Mouse (Mus musculus): ENCODE data around the gene Rgs3. TPM values are rescaled to one million over a fixed set of nuclear protein-coding genes. Genes with fewer than 3 reads are reported as not detected.

The Rgs3 gene
- polyA plus RNA-seq, 1 experiment from 2014 or later, result 29.4 TPM

DNA sequence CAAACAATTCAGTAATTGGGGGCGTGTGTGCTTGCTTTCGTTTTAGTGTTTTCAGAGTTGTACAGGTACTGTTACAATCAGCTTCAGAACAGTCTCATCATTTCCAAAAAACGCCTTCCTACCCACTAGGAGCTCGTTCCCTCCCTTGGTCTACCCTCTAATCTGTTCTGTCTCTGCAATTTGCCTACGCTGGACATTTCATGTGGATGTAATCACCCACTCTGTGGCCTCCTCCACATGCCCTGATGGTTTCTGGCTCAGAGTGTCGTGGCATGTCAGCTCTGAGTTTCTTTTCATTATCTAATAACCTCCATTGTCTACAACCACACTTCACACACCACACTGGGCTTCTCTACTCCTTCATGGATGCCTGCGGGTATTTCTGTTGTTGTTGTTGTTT lies 151.5 kb downstream of the Rgs3 start:
- no peak overlapping the region for H3K4me3 ChIP-seq
- no peak for DNase-seq (ENCODE audit: low spot score)
- no peaks in the 10 kb centered on the region for H3K36me3 ChIP-seq
- 88% methylated on average over 7 of the region's 7 CpGs for WGBS
- H3K4me1 ChIP-seq, result 0 out of 2 replicates have a peak, but pooled peaks cover 4% of the 10 kb centered on the region
- H3K9me3 ChIP-seq (replicated peaks), result no peaks in the 10 kb centered on the region
- H3K27me3 ChIP-seq (ENCODE audit: low read depth, poor library complexity, severe bottlenecking), result no peaks in the 10 kb centered on the region
- no peak overlapping the region for H3K27ac ChIP-seq (replicated peaks)

- H3K4me3 ChIP-seq, result no peak overlapping the region
- no peaks in the 10 kb centered on the region for H3K9me3 ChIP-seq (replicated peaks)
- WGBS, result 88% methylated on average over 4 of the region's 4 CpGs
- no peaks in the 10 kb centered on the region for H3K27me3 ChIP-seq (ENCODE audit: low read depth, poor library complexity, severe bottlenecking)
- DNase-seq (ENCODE audit: low spot score), result no peak
- no peak overlapping the region for H3K27ac ChIP-seq (replicated peaks)
- H3K36me3 ChIP-seq, result no peaks in the 10 kb centered on the region
- H3K4me1 ChIP-seq, result 0 out of 2 replicates have a peak, but pooled peaks cover 3% of the 10 kb centered on the region
Measured at GRCm38 (mm10) chr4:62711582-62711981, 151.9 kb downstream of the Rgs3 start.

GRCm38 (mm10) chr4:62720861-62721260 lies 161.2 kb downstream of the Rgs3 start:
- H3K9me3 ChIP-seq (replicated peaks), result peaks cover 5% of the 10 kb centered on the region; the same call in 1 of the 2 replicates
- no peak for DNase-seq (ENCODE audit: low spot score)

GRCm38 (mm10) chr4:62722021-62722426 lies 162.4 kb downstream of the Rgs3 start:
- WGBS, result 29% methylated on average over 3 of the region's 3 CpGs
- no peak for DNase-seq (ENCODE audit: low spot score)
- Histone ChIP-seq H3K9me3 (replicated peaks) (peaks cover 5% of the 10 kb centered on the region; the same call in 1 of the 2 replicates), H3K4me3 (no peak overlapping the region), H3K27ac (replicated peaks) (peak overlapping the region; percentile 72), H3K27me3 (ENCODE audit: low read depth, poor library complexity, severe bottlenecking) (no peaks in the 10 kb centered on the region), H3K4me1 (peaks cover 11% of the 10 kb centered on the region), H3K36me3 (no peaks in the 10 kb centered on the region)

More at GRCm38 (mm10) chr4:62720861-62721260, 161.2 kb downstream of the Rgs3 start:
- H3K36me3 ChIP-seq, result no peaks in the 10 kb centered on the region
- peaks cover 11% of the 10 kb centered on the region for H3K4me1 ChIP-seq
- H3K27ac ChIP-seq (replicated peaks), result no peak overlapping the region
- no peak overlapping the region for H3K4me3 ChIP-seq
- no peaks in the 10 kb centered on the region for H3K27me3 ChIP-seq (ENCODE audit: low read depth, poor library complexity, severe bottlenecking)

DNA sequence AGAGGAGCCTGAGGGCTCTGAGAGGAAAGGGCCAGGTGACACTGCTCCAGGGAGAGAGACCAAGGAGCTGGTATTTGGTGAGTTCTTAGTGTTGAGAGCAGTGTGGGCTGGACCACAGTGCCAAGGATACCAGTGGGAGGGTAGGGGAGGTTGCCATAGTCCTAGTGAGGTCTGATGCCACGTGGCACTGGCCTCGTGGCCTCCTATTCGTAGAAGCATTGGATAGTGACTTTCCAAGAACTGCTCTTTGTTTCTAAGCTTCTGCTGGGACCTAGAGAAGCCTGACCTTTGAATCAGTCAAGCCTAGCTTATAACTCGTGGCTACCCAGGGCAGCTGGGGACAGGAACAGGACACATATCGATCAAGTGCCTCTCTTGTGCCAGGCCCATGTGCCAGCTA lies 164.1 kb downstream of the Rgs3 start:
- no peak for DNase-seq (ENCODE audit: low spot score)
- Histone ChIP-seq H3K9me3 (replicated peaks) (peaks cover 5% of the 10 kb centered on the region; the same call in 1 of the 2 replicates), H3K36me3 (no peaks in the 10 kb centered on the region), H3K27ac (replicated peaks) (no peak overlapping the region), H3K27me3 (ENCODE audit: low read depth, poor library complexity, severe bottlenecking) (no peaks in the 10 kb centered on the region), H3K4me3 (no peak overlapping the region), H3K4me1 (peaks cover 11% of the 10 kb centered on the region)
- 88% methylated on average over 5 of the region's 5 CpGs for WGBS

- Histone ChIP-seq H3K9me3 (replicated peaks) (no peaks in the 10 kb centered on the region; the same call in 1 of the 2 replicates), H3K36me3 (no peaks in the 10 kb centered on the region), H3K27ac (replicated peaks) (no peak overlapping the region), H3K4me3 (no peak overlapping the region), H3K4me1 (peaks cover 11% of the 10 kb centered on the region), H3K27me3 (ENCODE audit: low read depth, poor library complexity, severe bottlenecking) (no peaks in the 10 kb centered on the region)
- WGBS, result 92% methylated on average over 5 of the region's 5 CpGs
- no peak for DNase-seq (ENCODE audit: low spot score)
Measured at GRCm38 (mm10) chr4:62726282-62726937, 166.8 kb downstream of the Rgs3 start.

DNA sequence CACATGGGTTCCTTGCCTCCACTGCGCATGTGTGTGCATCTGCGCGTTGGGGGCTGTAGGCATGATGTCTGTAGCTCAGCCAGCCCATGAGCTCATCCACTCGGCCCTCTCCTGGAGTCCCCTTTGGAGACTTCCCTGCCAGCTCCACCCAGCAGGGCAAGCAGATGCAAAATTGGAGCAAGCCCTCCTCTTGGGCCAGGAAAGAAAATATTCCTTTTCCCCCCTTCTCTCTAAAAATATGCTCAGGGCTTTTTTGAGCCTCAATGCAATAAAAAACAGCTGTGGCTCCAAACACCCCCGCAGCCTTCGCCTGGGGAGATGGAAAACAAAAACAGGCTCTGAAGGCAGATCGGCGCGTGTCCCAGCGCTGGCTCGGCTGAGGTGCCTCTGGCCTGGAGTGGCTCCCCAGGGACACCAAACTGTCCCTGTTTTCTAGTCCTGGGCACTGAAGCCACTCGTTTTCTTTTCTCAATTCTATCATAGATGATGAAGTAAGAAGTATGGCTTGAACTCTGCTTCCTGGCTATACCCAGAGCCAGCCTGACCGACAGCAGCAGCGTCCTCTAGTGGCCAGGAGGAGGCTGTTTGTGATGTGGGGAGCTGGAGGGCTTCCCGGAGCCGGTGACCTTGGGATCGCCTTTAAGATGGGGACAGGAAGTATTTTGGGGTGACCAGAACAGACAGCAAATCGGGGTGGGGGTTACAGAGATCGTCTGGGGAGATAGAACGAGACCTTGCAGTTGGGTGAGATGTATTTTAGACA lies 168.1 kb downstream of the Rgs3 start:
- DNase-seq (ENCODE audit: low spot score), result no peak
- 0 out of 2 replicates have a peak, but pooled peaks cover under 1% of the 10 kb centered on the region for H3K4me1 ChIP-seq
- 73% methylated on average over 20 of the region's 20 CpGs for WGBS
- H3K36me3 ChIP-seq, result no peaks in the 10 kb centered on the region
- H3K4me3 ChIP-seq, result no peak overlapping the region
- H3K9me3 ChIP-seq (replicated peaks), result no peaks in the 10 kb centered on the region; the same call in 1 of the 2 replicates
- no peaks in the 10 kb centered on the region for H3K27me3 ChIP-seq (ENCODE audit: low read depth, poor library complexity, severe bottlenecking)
- no peak overlapping the region for H3K27ac ChIP-seq (replicated peaks)

DNA sequence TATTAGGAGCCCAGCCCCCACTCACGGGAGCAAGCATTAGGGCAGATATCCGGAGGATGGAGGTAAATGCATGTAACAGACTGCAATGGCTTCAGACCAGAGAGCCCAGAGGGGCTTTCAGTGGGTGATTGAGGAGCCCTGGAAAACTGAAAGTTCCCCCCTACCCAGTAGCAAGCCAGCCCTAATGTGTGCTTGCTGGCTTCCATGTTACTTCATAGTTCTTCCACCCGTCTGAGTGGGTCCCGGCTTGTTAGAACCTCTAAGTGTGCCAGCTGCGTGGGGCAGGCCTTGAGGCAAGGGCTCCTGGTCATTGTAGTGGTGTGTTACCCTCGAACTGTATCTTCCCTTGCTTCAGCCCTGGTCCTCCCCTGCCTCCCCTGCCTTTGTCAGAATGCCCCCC lies 168.8 kb downstream of the Rgs3 start:
- H3K36me3 ChIP-seq, result no peaks in the 10 kb centered on the region
- H3K27ac ChIP-seq (replicated peaks), result no peak overlapping the region
- no peak for DNase-seq (ENCODE audit: low spot score)
- WGBS, result 82% methylated on average over 6 of the region's 6 CpGs
- H3K27me3 ChIP-seq (ENCODE audit: low read depth, poor library complexity, severe bottlenecking), result no peaks in the 10 kb centered on the region
- no peaks in the 10 kb centered on the region; the same call in 1 of the 2 replicates for H3K9me3 ChIP-seq (replicated peaks)
- no peak overlapping the region for H3K4me3 ChIP-seq
- 0 out of 2 replicates have a peak, but pooled peaks cover 6% of the 10 kb centered on the region for H3K4me1 ChIP-seq

DNA sequence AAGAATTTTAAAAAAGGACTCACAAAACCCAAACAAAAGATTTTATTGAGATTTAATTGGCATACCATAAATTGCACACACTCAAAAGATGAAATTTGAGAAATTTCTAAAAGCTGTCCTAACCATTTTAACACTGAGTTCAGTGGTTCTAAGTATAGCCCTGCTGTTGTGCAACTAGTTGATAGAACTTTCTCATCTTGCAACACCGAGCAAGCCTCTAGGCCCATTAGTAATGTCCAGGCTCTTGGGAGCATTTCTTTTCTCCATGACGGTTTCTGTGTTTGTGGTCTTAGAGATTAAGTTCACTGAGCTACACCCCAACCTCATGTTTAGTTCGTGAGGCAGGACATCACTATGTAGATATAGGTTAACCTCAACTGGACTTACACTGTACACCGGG lies 169.5 kb downstream of the Rgs3 start:
- WGBS, result 86% methylated on average over 4 of the region's 4 CpGs
- H3K4me1 ChIP-seq, result 0 out of 2 replicates have a peak, but pooled peaks cover 6% of the 10 kb centered on the region

DNA sequence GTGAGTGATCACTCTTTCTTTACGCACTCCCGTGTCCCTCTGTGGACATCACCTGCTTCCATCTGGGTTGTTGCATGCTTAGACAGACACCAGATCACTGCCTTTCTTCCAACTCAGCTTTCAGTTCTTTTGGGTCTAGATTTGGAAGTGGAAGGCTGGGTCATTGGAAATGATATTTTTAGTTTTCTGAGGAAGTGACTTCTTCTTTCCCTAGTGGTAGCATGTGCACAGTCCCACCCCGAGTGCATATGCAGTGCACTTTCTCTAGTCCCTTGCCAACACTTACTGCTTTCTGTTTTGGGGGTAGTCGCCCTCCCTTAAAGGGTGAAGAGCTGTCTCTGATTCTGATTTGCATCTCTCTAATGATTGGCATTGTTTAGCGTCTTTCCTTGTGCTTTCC lies 170.3 kb downstream of the Rgs3 start:
- 85% methylated on average over 5 of the region's 5 CpGs for WGBS

More for the DNA sequence above, 169.5 kb downstream of the Rgs3 start:
- Histone ChIP-seq H3K9me3 (replicated peaks) (no peaks in the 10 kb centered on the region; the same call in 1 of the 2 replicates), H3K36me3 (no peaks in the 10 kb centered on the region), H3K27me3 (ENCODE audit: low read depth, poor library complexity, severe bottlenecking) (no peaks in the 10 kb centered on the region), H3K4me3 (no peak overlapping the region), H3K27ac (replicated peaks) (no peak overlapping the region)
- no peak for DNase-seq (ENCODE audit: low spot score)

DNA sequence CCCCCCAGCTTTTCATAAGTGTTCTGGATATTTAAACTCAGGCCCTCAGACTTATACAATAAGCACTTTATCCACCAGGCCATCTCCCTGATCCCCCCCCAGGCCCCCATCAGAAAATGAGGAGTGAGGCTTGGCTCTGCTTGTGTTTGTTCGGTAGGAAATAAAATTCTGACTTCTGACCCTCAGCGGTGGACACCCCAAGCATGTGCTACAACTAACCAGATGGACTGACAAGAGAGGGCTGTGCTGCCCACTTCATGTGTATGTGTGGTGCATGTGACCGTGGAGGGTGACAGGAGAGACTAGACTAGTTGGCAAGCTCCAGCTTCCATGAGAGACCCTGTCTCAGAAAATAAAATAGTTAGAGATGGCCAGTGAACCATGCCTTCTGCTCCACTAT lies 171.2 kb downstream of the Rgs3 start:
- Histone ChIP-seq H3K4me1 (peaks cover 14% of the 10 kb centered on the region), H3K9me3 (replicated peaks) (no peaks in the 10 kb centered on the region), H3K36me3 (no peaks in the 10 kb centered on the region), H3K4me3 (no peak overlapping the region), H3K27ac (replicated peaks) (no peak overlapping the region), H3K27me3 (ENCODE audit: low read depth, poor library complexity, severe bottlenecking) (no peaks in the 10 kb centered on the region)
- 89% methylated on average over 3 of the region's 3 CpGs for WGBS
- DNase-seq (ENCODE audit: low spot score), result no peak

More for the DNA sequence above, 170.3 kb downstream of the Rgs3 start:
- no peak overlapping the region for H3K27ac ChIP-seq (replicated peaks)
- H3K9me3 ChIP-seq (replicated peaks), result no peaks in the 10 kb centered on the region; the same call in 1 of the 2 replicates
- no peaks in the 10 kb centered on the region for H3K36me3 ChIP-seq
- H3K27me3 ChIP-seq (ENCODE audit: low read depth, poor library complexity, severe bottlenecking), result no peaks in the 10 kb centered on the region
- no peak overlapping the region for H3K4me3 ChIP-seq
- H3K4me1 ChIP-seq, result 0 out of 2 replicates have a peak, but pooled peaks cover 6% of the 10 kb centered on the region
- DNase-seq (ENCODE audit: low spot score), result no peak

- H3K4me3 ChIP-seq, result no peak overlapping the region
- no peak for DNase-seq (ENCODE audit: low spot score)
- 90% methylated on average over 6 of the region's 6 CpGs for WGBS
- H3K36me3 ChIP-seq, result no peaks in the 10 kb centered on the region
- peaks cover 21% of the 10 kb centered on the region for H3K4me1 ChIP-seq
- H3K27ac ChIP-seq (replicated peaks), result no peak overlapping the region; the same call in 1 of the 2 replicates
- no peaks in the 10 kb centered on the region for H3K27me3 ChIP-seq (ENCODE audit: low read depth, poor library complexity, severe bottlenecking)
- no peaks in the 10 kb centered on the region for H3K9me3 ChIP-seq (replicated peaks)
Measured at GRCm38 (mm10) chr4:62731531-62732063, 171.9 kb downstream of the Rgs3 start.

All from midbrain, embryonic 10.5 days (tissue).